Comparison of ENCODE assay signal across 19 mouse cellular contexts in the genomic region with DNA sequence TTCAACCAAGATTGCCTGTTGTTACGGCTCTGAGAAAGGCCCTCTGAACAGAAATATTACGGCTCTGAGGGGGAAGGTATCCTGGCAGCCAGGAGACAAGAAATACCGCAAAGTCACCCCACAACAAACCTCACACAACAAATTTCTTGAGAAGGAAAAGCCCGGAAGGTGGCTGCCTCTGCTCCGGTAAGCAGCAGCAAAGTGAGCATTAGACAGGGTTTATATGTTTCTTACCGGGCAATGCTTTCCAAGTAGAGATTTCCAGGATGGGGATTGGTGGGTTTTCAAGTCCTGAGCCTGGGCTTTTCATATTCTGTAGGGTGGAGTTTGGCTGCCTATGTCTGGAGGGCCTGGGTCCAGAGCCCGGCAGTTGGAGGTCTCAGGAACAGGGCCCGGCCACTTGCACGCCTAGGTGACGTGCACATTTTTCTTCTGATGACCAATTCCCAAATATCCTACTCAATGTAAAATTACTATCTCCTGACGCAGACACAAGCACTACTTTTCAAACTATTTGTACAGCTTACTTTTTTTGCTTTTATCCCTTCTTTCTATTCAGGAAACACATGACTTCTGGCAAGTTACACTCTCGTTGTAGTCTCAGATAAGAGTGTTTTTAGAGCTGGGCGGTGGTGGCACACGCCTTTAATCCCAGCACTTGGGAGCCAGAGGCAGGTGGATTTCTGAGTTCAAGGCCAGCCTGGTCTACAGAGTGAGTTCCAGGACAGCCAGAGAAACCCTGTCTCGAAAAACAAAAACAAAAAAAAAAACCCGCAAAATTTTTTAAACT.
"Had no signal": no experiment of that assay in that cellular context is flagged by ENCODE, and none has a peak within 500 bp of the region (broad histone marks: within the 10 kb centered on the region; RNA-seq: fewer than 3 reads in every experiment).

No protein-coding gene starts in this region.

- DNase-seq: kidney, adult 2 months; kidney, postnatal 25 days; layer of hippocampus, adult 9-11 months; liver; lung, adult 18-20 months; lung, postnatal 14 days; thymus, adult 18-20 months had no signal

- H3K4me2 ChIP-seq: limb, embryonic 12.5 days; liver, embryonic 12.5 days; liver, embryonic 15.5 days; neural tube, embryonic 13.5 days had no signal

- H3K4me3 ChIP-seq: layer of hippocampus, adult 2 months; left cerebral cortex, adult 2 months; limb, embryonic 12.5 days; liver, embryonic 12.5 days; liver, embryonic 15.5 days; myocyte; neural tube, embryonic 13.5 days had no signal

- H3K9me3 ChIP-seq: limb, embryonic 12.5 days; liver, embryonic 12.5 days; liver, embryonic 15.5 days; neural tube, embryonic 13.5 days had no signal

- ATAC-seq: inflammation-experienced regulatory T-cells, adult 6 months; intestine, postnatal 0 days; liver, embryonic 12.5 days; midbrain, embryonic 16.5 days had no signal

- H3K9ac ChIP-seq: limb, embryonic 12.5 days; liver, embryonic 12.5 days; liver, embryonic 15.5 days; neural tube, embryonic 13.5 days had no signal

- H3K4me1 ChIP-seq: liver, embryonic 12.5 days; liver, embryonic 15.5 days; neural tube, embryonic 13.5 days had no signal

- H3K27me3 ChIP-seq: limb, embryonic 12.5 days; liver, embryonic 12.5 days; liver, embryonic 15.5 days; neural tube, embryonic 13.5 days had no signal

- H3K27ac ChIP-seq: kidney, postnatal 0 days; layer of hippocampus, adult 2 months; left cerebral cortex, adult 2 months; limb, embryonic 12.5 days; liver, embryonic 12.5 days; liver, embryonic 15.5 days; macrophage; neural tube, embryonic 13.5 days had no signal
